Mouse (Mus musculus) liver, embryonic 11.5 days (tissue): ENCODE results near the gene Cldnd2. TPM values are rescaled to one million over a fixed set of nuclear protein-coding genes. Genes with fewer than 3 reads are reported as not detected.

Source experiments
- ATAC-seq: fragments of 200-750 bp; cut with Nextera tagmentation; replicated peaks from 2 replicates; pipeline ENCODE4 v1.8.0; 2017; ENCODE audit warnings: moderate number of reproducible peaks, mild to moderate bottlenecking, moderate TSS enrichment, moderate library complexity; ENCODE audit not compliant: low FRiP score
- DNase-seq: peaks from one replicate; pipeline ENCODE4 v3.0.0-alpha.2; 2017; ENCODE audit warnings: low spot score
- H3K27ac ChIP-seq: fragments of 300-500 bp; sonication (generic); 2 replicates; pipeline ENCODE4 v1.5.1; 2014; ENCODE audit warnings: mild to moderate bottlenecking, low read depth, low read length, control low read depth
- H3K27me3 ChIP-seq: fragments of 300-500 bp; sonication (generic); replicated peaks from 2 replicates; pipeline ENCODE4 v1.6.1; 2014; ENCODE audit warnings: low read length, mixed read lengths; ENCODE audit not compliant: control insufficient read depth, insufficient read depth
- H3K36me3 ChIP-seq: fragments of 300-500 bp; sonication (generic); 2 replicates; pipeline ENCODE4 v1.6.1; 2014; ENCODE audit warnings: mild to moderate bottlenecking, low read length, moderate library complexity, mixed read lengths; ENCODE audit not compliant: control insufficient read depth, insufficient read depth
- H3K4me1 ChIP-seq: fragments of 300-500 bp; sonication (generic); replicated peaks from 2 replicates; pipeline ENCODE4 v1.6.1; 2014; ENCODE audit warnings: low read length, mixed read lengths; ENCODE audit not compliant: control insufficient read depth, insufficient read depth
- H3K4me2 ChIP-seq: fragments of 300-500 bp; sonication (generic); 2 replicates; pipeline ENCODE4 v1.6.1; 2014; ENCODE audit warnings: mild to moderate bottlenecking, control low read depth, moderate library complexity
- H3K4me3 ChIP-seq: fragments of 300-500 bp; sonication (generic); 2 replicates; pipeline ENCODE4 v1.5.1; 2014; ENCODE audit warnings: low read depth, low read length, control low read depth
- H3K9ac ChIP-seq: fragments of 300-500 bp; sonication (generic); 2 replicates; pipeline ENCODE4 v1.6.1; 2014; ENCODE audit warnings: low read depth, low read length, control low read depth
- H3K9me3 ChIP-seq: fragments of 300-500 bp; sonication (generic); 2 replicates; pipeline ENCODE4 v1.6.1; 2016; ENCODE audit warnings: low read length, inconsistent platforms, mixed read lengths; ENCODE audit not compliant: control insufficient read depth
- WGBS: fragments of 180-500 bp; shearing (Covaris S2); extraction: QIAGEN DNeasy Blood & Tissue Kit; methylation state at CpG from one replicate; pipeline ENCODE4 v1.1.7; 2014; 5-methylcytosine and 5-hydroxymethylcytosine counted together
- polyA plus RNA-seq: library from polyadenylated mRNA; unstranded; fragments of >200 nt; fragmentation: Nextera tagmentation; extraction: Ambion mirVana; gene quantifications from 2 replicates; pipeline ENCODE4 v1.2.1, GENCODE M21; 2014

The Cldnd2 gene
- polyA plus RNA-seq, 1 experiment from 2014 or later, result not detected

DNA sequence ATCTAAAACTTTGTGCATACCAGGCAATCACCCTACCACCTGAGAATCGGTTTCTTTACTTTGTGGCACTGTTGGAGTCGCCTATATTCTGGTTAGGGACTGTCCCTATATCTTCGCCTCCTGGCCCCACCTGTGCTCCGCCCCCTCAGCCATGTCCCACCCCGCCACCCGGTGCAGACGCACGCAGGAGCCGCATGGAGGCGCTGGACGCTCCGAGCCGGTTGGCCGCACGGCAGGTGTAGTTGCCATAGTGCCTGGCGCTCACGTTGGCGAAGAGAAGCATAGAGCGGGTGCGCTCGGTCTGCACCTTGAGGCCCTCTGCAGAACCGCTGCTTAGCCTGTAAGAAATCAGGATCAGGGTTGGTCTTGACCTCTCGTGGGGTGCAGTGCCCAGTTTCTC lies 35.1 kb downstream of the Cldnd2 start:
- H3K9ac ChIP-seq, result no peak overlapping the region
- DNase-seq, result no peak
- 9% methylated on average over 23 of the region's 23 CpGs for WGBS
- H3K4me1 ChIP-seq, result no peaks in the 10 kb centered on the region
- no peaks in the 10 kb centered on the region for H3K36me3 ChIP-seq
- no peaks in the 10 kb centered on the region for H3K9me3 ChIP-seq
- peaks cover 42% of the 10 kb centered on the region for H3K27me3 ChIP-seq
- H3K4me3 ChIP-seq, result no peak overlapping the region
- ATAC-seq, result no peak
- no peak overlapping the region for H3K27ac ChIP-seq
- no peak overlapping the region for H3K4me2 ChIP-seq

DNA sequence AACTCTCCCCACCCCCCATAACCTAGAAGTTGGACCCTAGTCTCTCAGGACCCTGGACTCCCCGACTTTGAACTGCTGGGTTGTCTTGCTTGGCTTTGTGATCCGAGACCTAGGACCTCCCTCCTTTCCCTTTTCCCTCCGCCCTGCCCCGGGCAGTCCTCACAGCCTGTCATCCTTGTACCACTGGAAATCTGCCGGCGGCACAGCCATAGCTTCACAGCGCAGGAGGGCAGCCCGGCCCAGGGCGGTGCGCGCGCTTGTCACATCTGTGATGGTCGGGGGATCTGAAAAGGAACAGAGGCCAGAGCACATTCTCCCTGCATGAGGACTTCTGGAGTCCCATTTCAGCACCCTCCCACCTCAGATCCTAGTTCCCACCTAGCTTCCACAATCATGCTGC lies 35.8 kb downstream of the Cldnd2 start:
- Histone ChIP-seq H3K9me3 (no peaks in the 10 kb centered on the region), H3K9ac (no peak overlapping the region), H3K4me2 (no peak overlapping the region), H3K4me3 (no peak overlapping the region), H3K27me3 (peaks cover 42% of the 10 kb centered on the region), H3K36me3 (no peaks in the 10 kb centered on the region), H3K4me1 (no peaks in the 10 kb centered on the region), H3K27ac (no peak overlapping the region)
- WGBS, result 6% methylated on average over 13 of the region's 13 CpGs
- DNase-seq, result no peak
- no peak for ATAC-seq

- Histone ChIP-seq H3K27ac (no peak overlapping the region), H3K4me2 (no peak overlapping the region), H3K27me3 (peaks cover 19% of the 10 kb centered on the region), H3K9ac (no peak overlapping the region), H3K36me3 (no peaks in the 10 kb centered on the region), H3K4me1 (no peaks in the 10 kb centered on the region), H3K4me3 (no peak overlapping the region), H3K9me3 (no peaks in the 10 kb centered on the region)
- DNase-seq, result no peak
- ATAC-seq, result no peak
- 70% methylated on average over 3 of the region's 3 CpGs for WGBS
These were observed 40.6 kb downstream of the Cldnd2 start for GRCm38 (mm10) chr7:43481191-43481590.

DNA sequence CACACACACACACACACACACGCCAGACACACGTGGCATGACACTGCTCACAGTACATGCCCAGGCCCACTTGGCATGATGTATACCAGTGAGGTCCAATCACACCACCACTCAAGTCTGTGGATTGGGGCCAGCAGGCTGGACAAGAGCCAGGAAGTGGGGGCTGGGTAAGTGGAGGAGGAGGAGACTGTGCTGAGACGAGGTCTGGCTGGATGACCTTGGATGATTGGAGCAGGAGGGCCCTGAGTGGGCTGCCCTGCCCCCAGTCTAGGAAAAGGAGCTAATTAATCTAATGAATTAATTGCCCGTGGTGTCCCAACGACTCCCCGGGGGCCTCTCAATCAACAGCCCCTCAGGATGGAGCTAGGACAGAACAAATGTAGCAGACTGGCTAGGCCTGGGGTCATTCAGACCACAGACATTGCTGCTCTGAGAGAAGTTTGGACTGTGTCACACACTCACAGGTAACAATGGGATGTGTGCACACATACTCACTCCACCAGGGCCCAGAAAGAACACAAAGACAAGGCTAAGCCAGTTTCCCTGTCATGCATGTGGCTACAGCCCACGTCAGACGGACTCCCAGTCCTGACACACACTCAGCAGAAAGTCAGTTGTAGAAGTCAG lies 41.6 kb downstream of the Cldnd2 start:
- WGBS, result 66% methylated on average over 8 of the region's 8 CpGs
- DNase-seq (no peak), ATAC-seq (no peak)
- H3K4me2 ChIP-seq, result no peak overlapping the region
- peaks cover 9% of the 10 kb centered on the region for H3K27me3 ChIP-seq
- no peaks in the 10 kb centered on the region for H3K4me1 ChIP-seq
- H3K27ac ChIP-seq, result no peak overlapping the region
- no peak overlapping the region for H3K9ac ChIP-seq
- H3K4me3 ChIP-seq, result no peak overlapping the region
- no peaks in the 10 kb centered on the region for H3K9me3 ChIP-seq
- H3K36me3 ChIP-seq, result no peaks in the 10 kb centered on the region

- ATAC-seq (no peak), DNase-seq (no peak)
- no peaks in the 10 kb centered on the region for H3K9me3 ChIP-seq
- H3K4me1 ChIP-seq, result no peaks in the 10 kb centered on the region
- no peak overlapping the region for H3K9ac ChIP-seq
- H3K4me3 ChIP-seq, result no peak overlapping the region
- H3K27ac ChIP-seq, result no peak overlapping the region
- peaks cover 1% of the 10 kb centered on the region for H3K27me3 ChIP-seq
- WGBS, result 9% methylated on average over 10 of the region's 10 CpGs
- H3K4me2 ChIP-seq, result no peak overlapping the region
- no peaks in the 10 kb centered on the region for H3K36me3 ChIP-seq
These were observed 42.7 kb downstream of the Cldnd2 start for GRCm38 (mm10) chr7:43483236-43483635.

- H3K4me3 ChIP-seq, result no peak overlapping the region
- no peak for DNase-seq
- peaks cover 30% of the 10 kb centered on the region for H3K27me3 ChIP-seq
- ATAC-seq, result no peak
- no peak overlapping the region for H3K4me2 ChIP-seq
- H3K4me1 ChIP-seq, result no peaks in the 10 kb centered on the region
- 27% methylated on average over 5 of the region's 5 CpGs for WGBS
- no peak overlapping the region for H3K9ac ChIP-seq
- H3K27ac ChIP-seq, result no peak overlapping the region
- H3K36me3 ChIP-seq, result no peaks in the 10 kb centered on the region
- no peaks in the 10 kb centered on the region for H3K9me3 ChIP-seq
These were observed 48.1 kb downstream of the Cldnd2 start for GRCm38 (mm10) chr7:43488646-43489045.

GRCm38 (mm10) chr7:43489631-43490125 lies 49.1 kb downstream of the Cldnd2 start, which contains the start of gene Iglon5:
Gene Iglon5, minus strand, starts transcription at chr7:43490075.
- peak within 1 kb of the TSS; percentile 42 for H3K4me3 ChIP-seq
- peak within 1 kb of the TSS; percentile 59 for H3K4me2 ChIP-seq
- 0 out of 2 replicates have a peak, but pooled peaks have one; percentile 4 for ATAC-seq

DNA sequence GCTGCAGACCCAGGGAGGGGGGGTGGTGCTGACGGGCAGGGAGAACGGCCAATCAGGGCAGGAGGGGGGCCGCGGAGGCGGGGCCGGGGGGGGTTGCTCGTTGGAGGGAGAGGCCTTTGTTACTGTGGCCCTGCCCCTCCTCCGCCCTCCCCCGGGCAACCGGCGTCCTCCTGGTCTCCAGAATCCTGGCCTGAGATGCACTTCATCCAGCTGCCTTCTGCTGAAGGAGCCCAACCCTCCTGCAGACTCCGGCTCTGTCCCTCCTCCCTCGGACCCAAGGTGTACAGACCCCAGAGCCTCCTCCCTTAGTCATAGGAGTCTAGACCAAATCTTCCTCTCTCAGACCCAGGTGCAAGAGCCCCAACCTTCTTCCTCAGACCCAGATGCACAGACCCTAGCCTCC lies 49.6 kb downstream of the Cldnd2 start:
- Histone ChIP-seq H3K9me3 (no peaks in the 10 kb centered on the region), H3K27ac (no peak overlapping the region), H3K9ac (no peak overlapping the region), H3K36me3 (no peaks in the 10 kb centered on the region), H3K4me1 (no peaks in the 10 kb centered on the region), H3K4me3 (peak overlapping the region; percentile 42), H3K4me2 (peak overlapping the region; percentile 59), H3K27me3 (peaks cover 30% of the 10 kb centered on the region)
- DNase-seq, result peak; percentile 45
- peak; percentile 49 for ATAC-seq
- WGBS, result 4% methylated on average over 11 of the region's 13 CpGs

More at GRCm38 (mm10) chr7:43489631-43490125, 49.1 kb downstream of the Cldnd2 start, which contains the start of gene Iglon5:
- no peaks in the 10 kb centered on the region for H3K9me3 ChIP-seq
- DNase-seq, result no peak
- H3K36me3 ChIP-seq, result no peaks in the 10 kb centered on the region
- no peak within 1 kb of the TSS for H3K9ac ChIP-seq
- 2% methylated on average over 23 of the region's 41 CpGs for WGBS
- H3K27me3 ChIP-seq, result peaks cover 30% of the 10 kb centered on the region
- H3K4me1 ChIP-seq, result no peaks in the 10 kb centered on the region
- no peak within 1 kb of the TSS for H3K27ac ChIP-seq

- Histone ChIP-seq H3K9me3 (no peaks in the 10 kb centered on the region), H3K27ac (no peak overlapping the region), H3K36me3 (no peaks in the 10 kb centered on the region), H3K4me1 (no peaks in the 10 kb centered on the region), H3K4me2 (no peak overlapping the region), H3K9ac (no peak overlapping the region), H3K4me3 (no peak overlapping the region), H3K27me3 (peaks cover 34% of the 10 kb centered on the region)
- 56% methylated on average over 9 of the region's 9 CpGs for WGBS
- ATAC-seq, result no peak
- DNase-seq, result no peak
These were observed 50.3 kb downstream of the Cldnd2 start for GRCm38 (mm10) chr7:43490861-43491260.
